Mouse (Mus musculus): ENCODE data around the gene 4930524B15Rik.
"Not testable (repeated sequence)": the region's sequence is repeated elsewhere in the genome, so short reads cannot be mapped to it uniquely, and the experiment has no call there.

GRCm38 (mm10) chr11:32008049-32008448 lies 42.7 kb downstream of the 4930524B15Rik start:
- TF ChIP-seq CTCF (IDR thresholded peaks at IDR 0.05; ENCODE audit: borderline replicate concordance, insufficient read depth, low read depth, low read length); POLR2A (IDR thresholded peaks at IDR 0.05; ENCODE audit: borderline replicate concordance, insufficient read depth, low read length): not testable (repeated sequence)

All from cerebellum, adult 2 months (tissue).